Mouse (Mus musculus) small intestine, adult 10 weeks (tissue): ENCODE measurements around the gene Nin. TPM values are rescaled to one million over a fixed set of nuclear protein-coding genes. Genes with fewer than 3 reads are reported as not detected.

Source experiments
- polyA plus RNA-seq: library from polyadenylated mRNA; stranded (reverse); fragments of 350-450 nt; fragmentation: Illumina TruSeq; extraction: RNeasy Lipid Tissue Mini Kit (QIAGEN cat#74804); gene quantifications from one replicate; pipeline ENCODE4 v1.2.3, GENCODE M21; 2014; ENCODE audit warnings: low replicate concordance

Gene Nin
- 5.1 TPM for polyA plus RNA-seq

DNA sequence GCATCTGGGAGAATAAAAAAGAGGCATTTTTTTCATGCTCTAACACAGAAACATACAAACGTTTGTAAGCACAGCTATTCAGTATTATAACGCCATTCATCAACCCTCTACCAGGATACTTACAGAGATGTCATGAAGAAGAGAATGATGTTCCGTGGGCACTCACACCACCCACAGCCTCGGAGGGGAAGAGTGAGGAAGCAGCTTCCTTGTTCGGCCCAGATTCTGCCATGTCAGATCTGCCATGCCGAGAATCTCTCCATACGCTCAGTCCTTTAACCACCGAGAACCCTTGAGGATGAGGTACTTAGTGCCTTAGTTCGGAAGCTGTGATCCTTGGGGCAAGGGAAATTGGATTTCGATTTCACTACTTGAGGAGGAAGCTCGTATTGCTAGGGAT lies at the start of gene Nin:
Nin (minus strand) TSS at position 367 of the 400 bp plus-strand sequence.

GRCm38 (mm10) chr12:70153842-70154241 lies 40.3 kb upstream of the Nin start, which contains the start of gene Abhd12b:
Abhd12b (plus strand) TSS chr12:70154142.

DNA sequence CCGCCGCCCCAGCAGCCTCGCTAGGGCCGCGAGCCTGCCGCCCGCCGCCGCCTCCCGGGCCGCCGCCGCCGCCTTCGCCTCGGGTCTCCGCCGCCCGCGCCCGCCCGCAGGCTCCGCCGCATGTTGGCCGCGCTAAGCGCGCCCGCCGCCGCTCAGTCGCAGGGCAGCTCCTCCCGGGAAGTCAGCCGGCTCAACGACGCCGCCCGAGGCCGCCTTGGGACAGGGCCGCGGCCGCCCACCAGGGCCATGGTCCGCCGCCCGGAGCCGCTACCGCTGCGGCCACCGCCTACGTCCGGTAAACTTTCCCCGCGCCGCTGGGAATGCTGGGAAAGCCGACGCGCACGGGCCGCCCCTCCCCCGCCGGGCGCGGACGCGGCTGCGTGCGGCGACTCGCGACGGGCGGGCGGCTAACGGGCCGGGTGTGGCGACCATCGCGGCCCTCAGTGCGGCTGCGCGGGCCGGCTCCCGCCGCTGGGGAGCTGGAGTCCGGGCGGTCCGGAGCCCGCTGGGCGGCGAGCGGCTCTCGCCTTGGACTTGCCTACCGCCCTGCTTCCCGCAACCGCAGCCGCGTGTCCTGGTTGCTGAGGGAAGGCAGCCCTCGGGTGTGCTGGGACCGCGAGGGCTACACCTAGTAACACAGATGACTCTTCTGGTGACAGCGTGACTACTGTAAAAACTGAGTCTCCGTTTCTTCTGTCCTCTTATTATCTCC lies 126.6 kb downstream of the Nin start, which contains the start of gene Sav1:
Sav1 (minus strand) TSS at position 217 of the 712 bp plus-strand sequence.

Other genes starting within 250 kb of the Nin start
- gene Atl1, start 221.1 kb downstream of the Nin start, polyA plus RNA-seq: 3.7 TPM
- 21.5 TPM for gene Map4k5, start 220.5 kb downstream of the Nin start, polyA plus RNA-seq
- 73.1 TPM for gene Sav1, start 126.7 kb downstream of the Nin start, polyA plus RNA-seq
- not detected for gene Abhd12b, start 40.4 kb upstream of the Nin start, polyA plus RNA-seq
- 7.9 TPM for gene Pygl, start 117.8 kb upstream of the Nin start, polyA plus RNA-seq
- 0.11 TPM for gene Trim9, start 233.9 kb upstream of the Nin start, polyA plus RNA-seq